Mouse (Mus musculus) liver, embryonic 16.5 days (tissue): ENCODE data around the gene Zkscan16. TPM values are rescaled to one million over a fixed set of nuclear protein-coding genes. Genes with fewer than 3 reads are reported as not detected.

Source experiments
- ATAC-seq: fragments of 200-750 bp; cut with Nextera tagmentation; 2 replicates; pipeline ENCODE4 v1.8.0; 2017; ENCODE audit warnings: low read depth, mild to moderate bottlenecking, moderate number of reproducible peaks, moderate library complexity
- H3K27ac ChIP-seq: fragments of 300-500 bp; sonication (generic); 2 replicates; pipeline ENCODE4 v1.5.1; 2014; ENCODE audit warnings: mild to moderate bottlenecking, low read length
- H3K27me3 ChIP-seq: fragments of 300-500 bp; sonication (generic); 2 replicates; pipeline ENCODE4 v1.6.1; 2014; ENCODE audit warnings: low read depth, low read length, mixed read lengths; ENCODE audit not compliant: control insufficient read depth, insufficient read depth
- H3K36me3 ChIP-seq: fragments of 300-500 bp; sonication (generic); 2 replicates; pipeline ENCODE4 v1.6.1; 2014; ENCODE audit warnings: mild to moderate bottlenecking; ENCODE audit not compliant: control insufficient read depth, insufficient read depth
- H3K4me1 ChIP-seq: fragments of 300-500 bp; sonication (generic); 2 replicates; pipeline ENCODE4 v1.6.1; 2014; ENCODE audit warnings: low read depth, low read length, mixed read lengths; ENCODE audit not compliant: control insufficient read depth
- H3K4me2 ChIP-seq: fragments of 300-500 bp; sonication (generic); 2 replicates; pipeline ENCODE4 v1.6.1; 2014; ENCODE audit warnings: low read depth, low read length, mixed read lengths
- H3K4me3 ChIP-seq: fragments of 300-500 bp; sonication (generic); 2 replicates; pipeline ENCODE4 v1.5.1; 2014; ENCODE audit warnings: low read depth, mild to moderate bottlenecking, low read length
- H3K9ac ChIP-seq: fragments of 300-500 bp; sonication (generic); 2 replicates; pipeline ENCODE4 v1.6.1; 2014; ENCODE audit warnings: low read depth, low read length
- H3K9me3 ChIP-seq: fragments of 300-500 bp; sonication (generic); replicated peaks from 2 replicates; pipeline ENCODE4 v1.6.1; 2016; ENCODE audit warnings: low read length; ENCODE audit not compliant: control insufficient read depth
- WGBS: fragments of 180-500 bp; shearing (Covaris S2); extraction: QIAGEN DNeasy Blood & Tissue Kit; methylation state at CpG from one replicate; pipeline ENCODE4 v1.1.7; 2014; ENCODE audit not compliant: insufficient replicate concordance; 5-methylcytosine and 5-hydroxymethylcytosine counted together
- polyA plus RNA-seq: library from polyadenylated mRNA; unstranded; fragments of >200 nt; fragmentation: Nextera tagmentation; extraction: Ambion mirVana; gene quantifications from 2 replicates; pipeline ENCODE4 v1.2.1, GENCODE M21; 2015

Gene Zkscan16
- polyA plus RNA-seq, 1 experiment from 2014 or later = 0.05 TPM

- WGBS = 47% methylated on average over 4 of the region's 4 CpGs
These were observed 9.1 kb upstream of the Zkscan16 start for GRCm38 (mm10) chr4:58934308-58934707.

GRCm38 (mm10) chr4:58934746-58935476 is 8.5 kb upstream of the Zkscan16 start:
- Histone ChIP-seq H3K4me3 (no peak overlapping the region), H3K27ac (no peak overlapping the region), H3K36me3 (no peaks in the 10 kb centered on the region), H3K27me3 (no peaks in the 10 kb centered on the region), H3K4me1 (0 out of 2 replicates have a peak, but pooled peaks cover 2% of the 10 kb centered on the region), H3K9ac (no peak overlapping the region), H3K4me2 (no peak overlapping the region; the same call in 1 of the 2 replicates), H3K9me3 (no peaks in the 10 kb centered on the region)
- 28% methylated on average over 15 of the region's 15 CpGs for WGBS
- ATAC-seq = peak; percentile 89

More at GRCm38 (mm10) chr4:58934308-58934707, 9.1 kb upstream of the Zkscan16 start:
- Histone ChIP-seq H3K27me3 (no peaks in the 10 kb centered on the region), H3K4me1 (0 out of 2 replicates have a peak, but pooled peaks cover 2% of the 10 kb centered on the region), H3K36me3 (no peaks in the 10 kb centered on the region), H3K9me3 (no peaks in the 10 kb centered on the region), H3K27ac (no peak overlapping the region), H3K9ac (no peak overlapping the region), H3K4me3 (no peak overlapping the region), H3K4me2 (no peak overlapping the region)
- ATAC-seq = no peak

- H3K4me1 ChIP-seq = 0 out of 2 replicates have a peak, but pooled peaks cover 2% of the 10 kb centered on the region
- no peak overlapping the region for H3K9ac ChIP-seq
- no peak overlapping the region for H3K4me3 ChIP-seq
- H3K27ac ChIP-seq = no peak overlapping the region
- H3K4me2 ChIP-seq = no peak overlapping the region
- H3K36me3 ChIP-seq = no peaks in the 10 kb centered on the region
- H3K9me3 ChIP-seq = no peaks in the 10 kb centered on the region
- 67% methylated on average over 3 of the region's 3 CpGs for WGBS
- ATAC-seq = no peak
- no peaks in the 10 kb centered on the region for H3K27me3 ChIP-seq
These were observed 7.6 kb upstream of the Zkscan16 start for GRCm38 (mm10) chr4:58935846-58936245.

GRCm38 (mm10) chr4:58941638-58942037 is 1.8 kb upstream of the Zkscan16 start:
- Histone ChIP-seq H3K4me3 (no peak overlapping the region), H3K27me3 (peaks cover 21% of the 10 kb centered on the region), H3K4me1 (peaks cover 2% of the 10 kb centered on the region; the same call in 1 of the 2 replicates), H3K9me3 (no peaks in the 10 kb centered on the region), H3K4me2 (no peak overlapping the region), H3K9ac (no peak overlapping the region), H3K27ac (no peak overlapping the region), H3K36me3 (no peaks in the 10 kb centered on the region)
- ATAC-seq = no peak

- 57% methylated on average over 4 of the region's 4 CpGs for WGBS
- Histone ChIP-seq H3K27me3 (peaks cover 21% of the 10 kb centered on the region), H3K9ac (peak overlapping the region; percentile 6; the same call in 1 of the 2 replicates), H3K36me3 (no peaks in the 10 kb centered on the region), H3K9me3 (no peaks in the 10 kb centered on the region), H3K4me2 (peak overlapping the region; percentile 82), H3K27ac (no peak overlapping the region), H3K4me1 (peaks cover 2% of the 10 kb centered on the region; the same call in 1 of the 2 replicates), H3K4me3 (peak overlapping the region; percentile 67)
- no peak for ATAC-seq
These were observed 486 bp upstream of the Zkscan16 start for GRCm38 (mm10) chr4:58942942-58943341.

GRCm38 (mm10) chr4:58944206-58944553 is 752 bp downstream of the Zkscan16 start:
- H3K36me3 ChIP-seq = no peaks in the 10 kb centered on the region
- H3K9ac ChIP-seq = no peak overlapping the region
- WGBS = 13% methylated on average over 6 of the region's 6 CpGs
- ATAC-seq = no peak
- H3K4me2 ChIP-seq = peak overlapping the region; percentile 82
- H3K4me3 ChIP-seq = peak overlapping the region; percentile 67
- no peaks in the 10 kb centered on the region for H3K9me3 ChIP-seq
- peaks cover 2% of the 10 kb centered on the region; the same call in 1 of the 2 replicates for H3K4me1 ChIP-seq
- H3K27ac ChIP-seq = no peak overlapping the region
- H3K27me3 ChIP-seq = peaks cover 21% of the 10 kb centered on the region

GRCm38 (mm10) chr4:58944695-58945094 is 1.3 kb downstream of the Zkscan16 start:
- Histone ChIP-seq H3K36me3 (no peaks in the 10 kb centered on the region), H3K9ac (no peak overlapping the region), H3K4me1 (peaks cover 2% of the 10 kb centered on the region; the same call in 1 of the 2 replicates), H3K9me3 (no peaks in the 10 kb centered on the region), H3K4me2 (no peak overlapping the region), H3K4me3 (no peak overlapping the region), H3K27me3 (peaks cover 21% of the 10 kb centered on the region), H3K27ac (no peak overlapping the region)
- 44% methylated on average over 5 of the region's 5 CpGs for WGBS
- ATAC-seq = no peak

- Histone ChIP-seq H3K4me2 (no peak overlapping the region), H3K4me1 (peaks cover 2% of the 10 kb centered on the region; the same call in 1 of the 2 replicates), H3K36me3 (no peaks in the 10 kb centered on the region), H3K27me3 (peaks cover 19% of the 10 kb centered on the region), H3K4me3 (no peak overlapping the region), H3K9me3 (no peaks in the 10 kb centered on the region), H3K9ac (no peak overlapping the region), H3K27ac (no peak overlapping the region)
- no peak for ATAC-seq
- WGBS = 70% methylated on average over 4 of the region's 4 CpGs
These were observed 5.0 kb downstream of the Zkscan16 start for GRCm38 (mm10) chr4:58948391-58948790.

- WGBS = 78% methylated on average over 11 of the region's 11 CpGs
- Histone ChIP-seq H3K36me3 (no peaks in the 10 kb centered on the region), H3K27ac (no peak overlapping the region), H3K27me3 (no peaks in the 10 kb centered on the region), H3K9me3 (no peaks in the 10 kb centered on the region), H3K4me3 (no peak overlapping the region), H3K4me1 (no peaks in the 10 kb centered on the region), H3K9ac (no peak overlapping the region), H3K4me2 (no peak overlapping the region)
- no peak for ATAC-seq
These were observed 9.2 kb downstream of the Zkscan16 start for GRCm38 (mm10) chr4:58952630-58953029.
